Mouse (Mus musculus): ENCODE measurements at regions not wholly inside any gene's neighbourhood (a gene's known extent, or its start where the extent isn't known, plus 50 kb on each side); places are given as distances from the start of the nearest gene placed in this dataset.

DNA sequence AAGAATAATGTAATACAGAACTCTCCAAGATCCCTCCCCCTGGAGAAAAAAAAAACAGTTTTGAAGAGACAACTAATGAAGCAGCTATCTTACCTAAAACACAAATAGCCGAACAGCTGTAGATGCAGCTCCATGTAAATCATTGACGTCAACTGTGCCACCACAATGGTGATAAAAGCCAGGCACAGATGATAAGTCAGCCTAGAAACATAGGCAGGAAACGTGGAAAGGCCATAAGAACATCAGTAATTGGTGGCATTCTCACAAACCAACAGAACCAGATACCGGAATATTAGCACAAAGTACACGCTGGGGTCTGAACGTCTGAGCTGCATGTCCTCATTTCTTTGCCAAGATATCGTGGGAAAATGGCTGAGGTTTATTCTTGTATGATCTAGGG is 51.2 kb upstream of the Gm45716 start:
- DNase-seq: no peak

All from heart, postnatal 4 days (tissue).